Mouse (Mus musculus) layer of hippocampus, adult 9-10 months (tissue): Measurements from ENCODE around the gene Irf7.
A peak's percentile ranks its signal among the peaks of the same experiment; 100 is the strongest.
"Not testable (repeated sequence)": the region's sequence is repeated elsewhere in the genome, so short reads cannot be mapped to it uniquely, and the experiment has no call there.

Source experiments
- DNase-seq: peaks from one replicate; pipeline ENCODE4 v3.0.0; 2022; ENCODE audit warnings: low spot score

The Irf7 gene

DNA sequence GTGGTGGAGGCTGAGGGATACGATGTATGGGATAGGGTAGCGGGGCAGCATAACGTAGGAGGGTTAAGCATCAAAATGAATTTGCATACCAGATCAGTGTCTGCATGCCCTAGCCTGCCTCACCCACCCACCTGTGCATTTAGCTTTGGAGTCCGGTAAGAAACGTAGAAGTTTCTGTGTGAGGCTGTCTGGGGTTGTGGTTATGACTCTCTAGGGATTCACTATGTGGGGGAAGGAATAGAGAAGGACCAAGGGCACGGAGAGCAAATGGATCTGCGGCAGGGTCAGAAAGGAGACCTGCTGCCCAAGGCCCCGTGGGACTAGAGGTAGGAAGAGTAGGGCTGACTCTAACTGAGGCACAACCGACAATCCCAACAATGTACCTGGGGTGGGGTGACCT is 9.1 kb upstream of the Irf7 start:
- DNase-seq, result no peak

DNA sequence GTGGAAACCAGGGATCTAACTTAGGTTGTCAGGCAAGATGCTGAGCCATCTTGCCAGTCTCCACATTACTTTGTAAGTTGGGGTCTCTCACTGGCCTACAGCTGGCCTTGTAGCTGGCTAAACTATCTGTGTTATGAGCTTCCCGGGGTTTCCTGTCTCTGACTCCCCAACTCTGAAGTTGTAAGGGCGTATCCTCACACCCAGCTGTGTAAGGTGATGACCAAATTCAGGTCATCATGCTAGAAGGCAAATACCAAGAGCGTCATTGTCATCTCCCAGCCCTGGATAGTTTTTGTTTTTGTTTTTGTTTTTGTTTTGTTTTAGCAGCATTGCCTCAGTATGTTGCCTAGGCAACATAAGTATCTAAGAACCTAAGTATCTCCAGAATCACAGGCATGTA is 4.3 kb upstream of the Irf7 start:
- DNase-seq, result no peak

DNA sequence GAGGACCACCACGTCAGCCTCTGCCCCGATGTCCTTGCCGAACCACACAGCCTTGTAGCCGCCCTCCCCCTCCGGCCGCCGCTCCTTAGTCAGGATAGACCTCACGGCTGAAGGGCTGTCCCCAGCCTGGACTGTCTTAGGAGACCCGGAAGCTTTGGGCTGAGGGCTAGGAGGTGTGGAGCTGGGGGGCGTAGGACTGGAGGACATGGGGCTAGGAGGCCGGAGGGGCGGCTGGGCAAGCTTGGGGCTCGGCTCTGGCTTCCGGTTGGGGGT is 2.9 kb upstream of the Irf7 start:
- DNase-seq, result no peak

DNA sequence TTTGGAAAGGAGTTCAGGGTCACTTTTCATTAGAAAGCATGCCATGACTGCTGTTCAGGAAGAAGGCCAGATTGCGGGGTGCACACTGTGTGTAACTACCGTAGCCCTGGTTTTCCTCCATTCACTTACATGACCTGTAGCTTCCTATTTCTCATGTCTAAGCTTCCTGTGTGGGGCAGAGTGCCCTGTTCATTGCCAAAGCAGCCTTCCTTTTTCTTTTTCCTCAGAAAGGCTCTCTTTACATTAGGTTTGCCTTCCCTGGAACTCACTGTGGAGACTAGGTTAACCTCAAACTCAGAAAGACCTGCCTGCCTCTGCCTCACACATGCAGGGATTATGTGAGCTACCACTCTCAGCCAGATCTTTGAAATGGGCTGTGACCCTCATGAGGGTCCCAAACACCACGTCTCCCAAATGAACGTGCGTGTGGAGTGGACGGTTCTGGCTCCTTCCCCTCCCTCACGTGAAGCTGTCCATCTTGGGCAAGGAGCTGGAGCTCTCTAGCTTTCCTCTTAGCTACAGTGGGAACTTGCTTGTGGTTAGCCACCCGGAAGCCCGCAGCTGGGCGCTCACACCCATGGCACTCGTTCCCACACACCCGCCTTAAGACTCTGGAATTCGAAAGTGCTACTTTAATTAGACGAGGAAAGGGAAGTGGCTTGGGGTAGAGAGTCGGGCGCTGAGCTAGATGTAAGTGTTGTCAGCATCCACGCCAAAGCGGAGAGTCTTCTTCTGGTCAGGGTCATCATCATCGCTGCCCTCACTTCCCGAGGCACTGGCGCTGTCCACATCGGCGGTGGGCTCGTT is 2.4 kb upstream of the Irf7 start:
- no peak for DNase-seq

DNA sequence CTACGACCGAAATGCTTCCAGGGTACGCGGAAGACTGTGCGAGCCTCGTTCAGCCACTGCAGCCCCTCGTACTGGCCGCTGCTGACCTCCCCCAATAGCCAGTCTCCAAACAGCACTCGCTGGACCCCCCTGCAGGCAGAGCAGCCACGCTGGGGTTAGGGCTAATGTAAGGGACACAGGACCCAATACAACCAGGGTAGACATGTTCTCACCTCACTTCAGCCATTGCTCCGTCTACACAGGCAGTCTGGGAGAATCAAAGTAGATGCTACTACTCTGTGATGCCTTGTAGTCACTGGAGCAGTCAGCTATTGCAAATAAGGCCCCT is 906 bp downstream of the Irf7 start:
- DNase-seq, result no peak

DNA sequence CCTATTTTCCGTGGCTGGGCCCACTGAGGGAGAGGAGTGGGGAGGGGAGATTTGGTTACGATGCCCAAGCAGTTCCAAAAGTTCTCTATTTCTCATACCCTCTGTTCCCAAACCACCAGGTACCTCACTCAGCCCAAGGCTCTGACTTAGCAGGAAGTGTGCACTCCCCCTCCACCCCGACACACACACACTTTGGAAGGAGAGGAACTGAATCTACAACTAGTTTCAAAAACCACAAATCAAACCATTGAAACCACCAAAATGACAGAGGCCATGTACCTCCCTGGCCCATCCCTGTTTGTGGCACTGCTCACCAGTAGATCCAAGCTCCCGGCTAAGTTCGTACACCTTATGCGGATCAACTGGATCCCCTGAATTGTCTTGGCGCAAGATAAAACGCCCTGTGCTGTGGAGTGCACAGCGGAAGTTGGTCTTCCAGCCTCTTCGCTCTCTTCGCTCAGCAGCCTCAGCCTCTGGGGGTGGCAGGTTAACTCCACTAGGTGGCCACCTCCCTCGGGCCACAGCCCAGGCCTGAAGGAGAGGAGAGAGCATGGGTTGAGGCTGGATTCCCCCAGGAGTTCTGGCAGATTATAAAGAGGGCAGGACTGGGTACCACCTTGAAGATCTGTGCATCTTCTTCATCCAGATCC is 1.4 kb downstream of the Irf7 start:
- no peak for DNase-seq

DNA sequence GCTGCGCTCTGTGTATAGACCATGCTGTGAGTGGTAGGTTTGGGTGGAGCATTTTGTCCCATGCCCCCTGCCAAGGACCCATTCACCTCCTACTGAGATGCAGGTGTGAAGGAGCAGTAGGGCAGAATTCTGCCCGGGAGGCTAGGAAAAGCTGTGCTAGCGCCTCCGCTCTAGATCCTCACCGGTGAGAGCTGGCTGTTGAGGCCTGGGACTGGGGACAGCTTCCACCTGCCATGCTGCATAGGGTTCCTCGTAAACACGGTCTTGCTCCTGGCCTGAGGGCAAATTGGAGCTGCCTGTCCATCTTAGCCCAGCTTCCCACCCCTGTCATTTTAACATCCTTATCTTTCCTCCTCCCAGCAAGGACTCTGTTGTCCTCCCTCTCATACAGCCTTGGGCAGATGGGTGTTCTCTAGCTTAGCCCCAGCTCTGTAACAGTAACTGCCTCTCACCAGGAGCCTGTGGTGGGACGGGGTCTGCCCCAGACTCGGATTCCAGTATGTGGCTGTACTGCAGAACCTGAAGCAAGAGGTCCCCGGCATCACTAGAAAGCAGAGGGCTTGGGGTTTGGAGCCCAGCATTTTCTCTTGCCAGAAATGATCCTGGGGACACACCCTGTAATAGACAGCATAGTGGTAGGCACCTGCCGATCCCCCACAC is 2.1 kb downstream of the Irf7 start:
- no peak for DNase-seq

DNA sequence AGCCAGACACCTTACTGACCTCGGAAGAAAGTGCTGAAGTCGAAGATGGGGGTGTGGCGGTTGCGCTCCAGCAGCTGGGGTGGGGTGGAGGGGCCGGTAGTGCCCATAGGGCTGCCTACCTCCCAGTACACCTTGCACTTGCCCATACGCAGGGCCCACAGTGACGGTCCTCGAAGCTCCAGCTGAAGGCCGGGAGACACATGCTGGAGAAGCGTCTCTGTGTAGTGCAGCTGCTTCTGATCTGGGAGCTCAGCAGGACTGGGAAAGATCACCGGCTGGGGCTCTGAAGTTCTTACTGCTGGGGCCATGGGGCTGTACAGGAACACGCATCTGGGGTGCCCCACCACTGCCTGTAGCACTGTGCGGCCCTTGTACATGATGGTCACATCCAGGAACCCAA is 2.6 kb downstream of the Irf7 start:
- no peak for DNase-seq

DNA sequence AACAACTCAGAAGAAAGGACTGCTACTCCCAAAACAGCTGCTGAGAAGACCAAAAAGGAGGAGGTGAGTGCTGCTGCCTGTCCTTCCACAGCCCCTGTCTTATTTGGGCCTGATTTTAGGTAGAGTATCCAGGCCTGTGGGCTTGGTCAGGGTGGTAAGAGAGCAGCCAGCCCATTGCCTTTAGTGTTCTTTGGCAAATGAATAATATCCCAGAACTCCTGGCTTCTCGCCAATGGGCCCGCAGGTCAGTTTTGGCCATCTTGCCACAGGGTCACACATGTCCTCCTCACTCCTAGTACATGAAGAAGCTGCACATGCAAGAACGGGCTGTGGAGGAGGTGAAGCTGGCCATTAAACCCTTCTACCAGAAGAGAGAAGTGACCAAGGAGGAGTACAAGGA is 4.8 kb downstream of the Irf7 start:
- no peak for DNase-seq

DNA sequence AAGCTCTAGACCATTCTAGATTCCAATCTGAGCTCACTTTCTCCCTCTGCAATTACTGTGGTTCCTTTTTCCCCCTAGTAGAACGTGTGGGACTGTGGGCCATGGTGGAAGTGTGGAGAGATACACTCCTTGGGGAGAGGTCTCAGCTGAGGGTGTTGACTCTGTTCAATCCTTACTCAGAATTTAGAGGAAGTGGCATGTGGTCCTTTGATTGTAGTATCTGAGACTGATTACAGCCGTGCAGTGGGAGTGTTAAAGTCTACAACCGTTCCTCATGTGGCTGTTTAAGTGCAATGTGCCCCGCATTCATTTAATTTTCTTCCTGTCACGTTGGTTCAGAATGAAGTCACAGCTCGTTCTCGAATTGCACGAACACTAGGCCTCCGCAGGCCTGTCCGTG is 10.1 kb downstream of the Irf7 start:
- no peak for DNase-seq

DNA sequence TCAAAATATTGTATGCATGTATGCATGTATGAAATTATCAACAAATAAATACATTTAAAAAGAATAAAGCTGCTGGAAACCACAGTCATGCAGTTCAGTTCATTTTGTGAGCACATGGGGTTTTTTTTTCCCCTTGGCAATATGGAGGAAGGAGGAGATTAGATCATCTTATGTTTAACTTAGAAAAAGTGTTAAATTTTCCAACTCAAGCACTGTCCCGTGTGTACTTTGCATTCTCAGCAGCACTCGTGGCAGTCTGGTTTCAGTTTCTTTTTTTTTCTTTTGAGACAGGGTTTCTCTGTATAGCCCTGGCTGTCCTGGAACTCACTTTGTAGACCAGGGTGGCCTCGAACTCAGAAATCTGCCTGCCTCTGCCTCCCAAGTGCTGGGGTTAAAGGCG is 15.8 kb downstream of the Irf7 start:
- not testable (repeated sequence) for DNase-seq

DNA sequence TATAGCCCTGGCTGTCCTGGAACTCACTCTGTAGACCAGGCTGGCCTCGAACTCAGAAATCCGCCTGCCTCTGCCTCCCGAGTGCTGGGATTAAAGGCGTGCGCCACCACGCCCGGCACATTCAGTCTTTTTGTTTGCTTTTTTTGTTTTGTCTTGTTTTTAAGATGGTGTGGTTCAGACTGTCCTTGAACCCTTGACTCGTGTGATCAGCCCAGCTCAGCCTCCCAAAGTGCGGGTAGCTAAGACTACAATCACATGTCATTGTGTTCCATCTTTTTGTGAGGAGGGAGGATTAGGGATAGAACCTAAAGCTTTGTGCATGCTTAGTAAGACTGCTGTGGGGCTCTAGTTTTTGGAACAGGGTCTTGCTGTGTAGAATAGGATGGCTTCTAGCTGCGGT is 34.7 kb downstream of the Irf7 start:
- DNase-seq, result no peak

DNA sequence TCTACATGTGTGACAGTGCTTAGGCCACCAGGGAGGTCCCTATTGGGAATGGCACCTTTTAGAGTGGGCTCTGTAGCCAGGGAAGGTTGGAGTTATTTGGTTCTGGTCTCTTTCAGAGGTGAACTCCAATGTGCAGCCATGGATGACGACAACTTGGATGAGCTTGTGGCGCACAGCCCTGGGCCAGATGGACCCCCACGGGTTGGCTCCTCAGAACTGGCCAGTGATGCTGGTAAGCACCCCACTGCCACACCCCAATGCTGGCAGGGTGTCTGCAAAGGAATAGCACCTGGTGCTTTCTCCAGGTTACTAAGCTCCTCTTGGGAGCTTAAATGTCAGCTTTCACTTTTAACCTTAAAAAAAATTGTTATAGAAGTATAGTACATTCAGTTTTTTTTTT is 35.2 kb downstream of the Irf7 start:
- DNase-seq, result no peak

DNA sequence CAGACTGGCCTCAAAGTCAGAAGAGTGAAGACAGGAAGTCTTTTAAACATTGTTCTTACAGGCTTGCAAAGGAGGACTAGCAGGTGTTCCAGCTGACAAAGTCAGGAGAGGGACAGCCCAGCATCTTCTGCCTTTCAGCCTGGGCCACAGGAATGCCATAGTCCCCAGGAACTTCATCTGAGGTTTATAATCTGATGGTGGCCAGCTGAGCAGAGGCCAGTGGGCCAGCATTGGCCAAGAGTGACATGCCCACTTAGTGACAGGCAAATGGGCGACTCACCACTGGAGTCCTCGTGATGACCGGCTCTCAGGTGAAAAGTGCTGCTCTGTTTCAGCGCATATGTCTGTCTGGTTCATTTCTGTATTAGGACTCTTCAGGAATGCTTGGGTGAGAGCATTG is 35.7 kb downstream of the Irf7 start:
- no peak for DNase-seq

DNA sequence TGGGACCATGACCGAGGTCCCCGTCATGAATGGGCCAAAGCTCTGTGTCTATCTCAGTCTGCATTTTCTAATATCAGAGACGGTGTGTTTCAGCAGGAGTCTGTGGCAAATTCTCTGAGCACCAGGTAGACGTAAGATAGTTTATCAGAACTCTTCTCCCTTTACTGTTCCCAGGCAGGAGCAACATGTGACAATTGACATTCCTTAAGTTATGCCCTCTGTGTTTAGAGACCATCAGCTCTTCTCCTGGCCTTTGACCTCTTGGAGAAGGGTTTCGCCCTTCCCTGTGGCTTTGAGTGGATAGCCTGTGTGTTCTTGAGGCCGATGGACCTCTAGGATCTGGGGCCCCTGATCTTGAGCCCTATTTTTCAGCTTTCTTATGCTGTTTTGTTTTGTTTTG is 36.6 kb downstream of the Irf7 start:
- DNase-seq, result no peak

DNA sequence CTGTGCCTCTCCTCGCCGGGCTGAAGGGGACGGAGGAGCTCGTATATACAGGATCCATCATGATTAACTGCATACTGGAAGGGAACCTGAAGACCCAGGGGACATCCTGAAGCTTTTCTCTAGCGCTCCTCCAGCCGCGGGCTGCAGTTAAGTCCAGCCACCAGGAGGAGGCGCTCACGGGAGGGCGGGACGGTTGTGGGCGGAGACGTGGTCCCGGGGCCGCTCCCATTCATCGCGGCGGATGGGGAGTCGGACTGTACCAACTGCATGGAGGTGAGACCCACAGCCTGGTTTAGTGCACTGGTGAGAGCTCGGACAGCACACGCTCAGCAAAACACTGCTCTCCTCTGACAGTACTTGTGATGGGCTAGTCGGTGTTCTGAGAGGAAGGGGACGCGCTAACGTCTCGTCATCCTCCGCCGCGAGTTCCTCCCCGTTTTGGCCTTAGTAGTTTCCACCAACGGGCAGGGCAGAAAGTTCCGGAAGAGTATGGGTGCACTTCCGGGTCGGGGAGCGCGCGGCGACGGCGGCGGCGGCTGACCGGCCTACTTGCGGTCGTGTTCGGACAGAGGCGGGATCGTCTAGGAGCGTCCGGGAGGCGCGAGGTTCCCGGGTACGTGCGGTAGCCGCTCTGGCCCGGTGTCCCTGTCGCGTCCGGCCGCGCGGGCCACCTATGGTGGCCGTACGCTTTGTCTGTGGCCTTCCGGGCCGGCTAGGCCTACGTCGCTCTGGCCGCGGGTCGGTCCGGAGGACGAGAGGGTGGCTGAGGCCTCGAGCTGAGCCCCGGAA is 37.8 kb downstream of the Irf7 start, which contains the start of gene Phrf1:
Phrf1 (plus strand) TSS at position 506 of the 789 bp plus-strand sequence.
- peak; percentile 71 for DNase-seq

DNA sequence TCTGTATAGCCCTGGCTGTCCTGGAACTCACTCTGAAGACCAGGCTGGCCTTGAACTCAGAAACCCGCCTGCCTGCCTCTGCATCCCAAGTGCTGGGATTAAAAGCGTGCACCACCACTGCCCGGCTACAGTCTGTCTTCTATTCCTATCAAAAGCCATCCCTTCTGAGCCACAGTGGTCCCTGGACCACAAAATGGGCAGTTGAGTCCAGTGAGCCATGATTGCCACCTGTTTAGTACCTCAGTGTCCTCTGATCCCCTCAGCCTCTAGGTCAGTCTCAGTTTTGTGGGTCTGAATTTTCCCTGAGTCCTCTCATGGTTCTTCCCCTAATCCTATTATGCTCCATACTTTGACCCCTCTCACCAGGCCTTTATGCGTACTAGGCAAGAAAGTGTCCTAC is 38.5 kb downstream of the Irf7 start:
- no peak for DNase-seq

DNA sequence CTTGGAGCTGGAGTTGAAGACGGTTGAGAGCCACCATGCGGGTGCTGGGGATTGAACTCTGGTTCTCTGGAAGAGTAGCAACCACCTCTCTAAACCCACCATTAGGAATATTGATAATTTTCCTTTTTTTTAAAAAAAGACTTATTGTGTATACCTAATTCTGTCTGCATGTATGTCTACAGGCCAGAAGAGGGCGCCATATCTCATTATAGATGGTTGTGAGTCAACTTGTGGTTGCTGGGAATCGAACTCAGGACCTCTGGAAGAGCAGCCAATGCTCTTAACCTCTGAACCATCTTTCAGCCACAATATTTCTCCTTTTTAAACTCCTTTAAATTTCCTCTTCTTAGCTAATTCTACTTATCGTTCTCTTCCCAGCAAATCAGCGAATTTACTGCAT is 39.7 kb downstream of the Irf7 start:
- DNase-seq, result no peak

DNA sequence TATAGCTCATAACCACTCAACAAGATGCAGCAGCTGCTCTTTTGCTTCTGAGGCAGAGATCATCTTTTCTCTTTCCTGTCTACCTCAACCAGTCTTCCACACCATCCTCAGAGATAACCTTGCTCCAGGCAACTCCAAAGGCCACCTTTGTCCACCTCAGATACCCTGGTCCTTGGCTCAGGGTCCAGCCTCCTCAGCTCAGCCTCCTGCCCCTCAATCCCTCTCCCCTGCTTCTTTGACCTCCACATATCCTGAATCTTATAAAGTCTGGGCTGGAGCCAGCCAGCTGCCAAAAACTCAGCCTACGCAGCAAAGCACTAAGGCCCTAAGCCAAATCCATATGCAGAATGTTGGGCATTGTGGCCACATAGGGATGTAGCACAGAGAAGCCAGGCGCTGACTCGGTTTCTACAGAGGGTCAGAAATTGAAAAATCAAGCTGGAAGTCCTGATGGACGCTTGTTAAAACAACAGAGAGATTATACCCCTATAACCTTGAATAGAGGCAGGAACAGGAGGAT is 43.5 kb downstream of the Irf7 start:
- DNase-seq, result no peak

DNA sequence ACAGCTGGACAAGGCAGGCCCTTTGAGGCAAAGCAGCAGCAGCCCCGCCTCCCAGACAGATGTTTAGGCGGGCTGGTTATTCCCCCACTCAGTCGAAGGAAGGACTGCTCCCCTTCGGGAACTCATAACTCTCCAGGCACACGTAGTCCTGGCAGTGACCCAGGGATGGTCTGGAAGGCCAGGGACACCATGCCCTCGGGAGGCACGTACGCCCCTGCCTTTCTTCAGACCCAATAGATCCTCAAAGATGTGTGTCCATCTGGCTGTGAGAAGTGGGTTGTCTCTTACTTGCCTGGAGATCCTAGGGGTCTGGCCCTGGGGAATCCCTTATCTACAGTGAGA is 44.2 kb downstream of the Irf7 start:
- no peak for DNase-seq

DNA sequence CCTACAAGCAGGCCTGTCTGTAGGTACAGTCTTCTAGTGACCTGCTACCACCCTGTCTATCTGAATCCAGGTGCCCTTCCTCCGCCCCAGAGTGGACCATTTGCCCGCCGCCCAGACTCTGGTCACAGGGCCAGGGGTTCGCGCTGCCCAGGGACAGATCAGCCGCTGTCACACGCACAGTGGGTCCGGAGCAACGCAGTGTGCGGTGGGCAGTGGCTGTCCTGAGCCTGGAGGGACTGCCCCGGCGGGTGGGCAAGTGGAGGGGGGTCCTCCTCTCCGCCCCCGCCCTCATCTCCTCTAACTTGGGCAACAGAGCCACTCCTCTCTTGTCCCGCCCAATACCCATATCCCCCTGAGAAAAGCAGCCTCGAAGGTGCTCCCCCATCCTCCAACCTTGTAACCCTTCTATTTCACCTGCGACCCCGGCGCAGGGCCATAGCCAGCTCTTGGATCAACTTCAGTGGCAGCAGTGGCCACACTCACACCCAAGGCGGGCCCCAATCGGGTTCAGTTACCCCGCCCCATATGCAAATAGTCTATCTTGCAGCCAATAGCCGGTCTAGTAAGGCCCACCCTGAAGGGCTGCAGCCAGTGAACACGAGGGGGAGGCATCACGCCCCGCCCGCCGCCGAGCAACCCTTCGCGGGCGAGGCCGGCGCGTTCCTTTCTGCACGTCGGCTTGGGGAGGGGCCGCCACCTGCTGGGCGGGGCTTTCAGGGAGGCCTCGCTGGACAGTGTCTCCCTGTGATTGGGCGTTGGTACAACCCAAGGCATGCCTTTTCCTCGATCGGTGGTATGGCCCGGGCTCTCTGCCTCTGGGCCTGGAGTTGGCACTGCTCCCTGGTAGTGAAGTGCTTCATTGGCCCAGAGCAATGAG is 44.8 kb downstream of the Irf7 start:
- peak; percentile 85 for DNase-seq

DNA sequence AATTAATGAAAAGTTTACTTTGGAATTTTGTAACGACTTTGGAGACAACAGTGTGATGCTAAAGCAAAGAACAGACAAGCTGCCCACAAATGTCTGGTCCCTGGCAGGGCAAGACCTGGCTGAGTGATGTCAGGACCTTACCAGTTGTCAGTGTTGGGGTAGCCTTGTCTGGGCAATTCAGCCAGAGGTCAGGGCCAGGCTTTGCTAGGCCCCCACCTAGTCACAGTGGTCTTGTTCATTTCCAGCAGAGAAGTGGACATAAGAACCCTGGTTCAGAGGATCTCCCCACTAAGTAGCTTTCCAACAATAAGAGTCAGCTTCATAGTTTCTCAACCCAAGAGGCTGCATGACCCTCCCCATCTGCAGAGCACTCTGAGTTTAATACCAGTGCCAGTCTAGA is 45.9 kb downstream of the Irf7 start:
- no peak for DNase-seq
